Mouse (Mus musculus) liver, embryonic 14.5 days (tissue): ENCODE results near the gene F12.

ENCODE experiments used
- CTCF ChIP-seq: IDR thresholded peaks from 2 replicates; pipeline ENCODE4 v1.5.1; 2016; ENCODE audit warnings: antibody characterized with exemption, low read depth, control low read depth
- EP300 ChIP-seq: IDR thresholded peaks from 2 replicates; pipeline ENCODE4 v1.6.1; 2016; ENCODE audit warnings: antibody characterized with exemption, low read depth

GRCm38 (mm10) chr13:55399300-55400038 lies 27.1 kb downstream of the F12 start:
- TF ChIP-seq CTCF (no peak), EP300 (no peak)
